ENCODE assay signal across 11 mouse cellular contexts in the genomic region with DNA sequence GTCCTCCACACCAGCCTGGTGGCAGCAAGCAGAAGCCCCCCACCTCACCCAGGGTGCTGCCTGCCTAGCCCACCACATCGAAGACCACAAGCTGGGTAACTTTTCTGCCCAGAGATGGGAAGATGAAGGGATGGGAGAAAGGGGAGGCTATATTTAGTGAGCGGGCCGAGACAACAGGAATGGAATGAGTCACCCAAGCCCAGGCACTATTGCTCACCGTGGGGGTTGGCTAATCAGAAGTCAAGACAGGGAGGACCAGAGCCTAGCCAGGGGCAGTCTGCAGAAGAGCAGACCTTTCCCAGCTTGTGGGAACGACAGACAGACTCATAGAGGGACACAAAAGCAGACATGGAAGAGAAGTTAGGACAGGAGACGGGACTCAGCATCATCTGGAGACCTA.
A peak's percentile ranks its signal among the peaks of the same experiment; 100 is the strongest.
DNase-seq lines count a peak whose midpoint lies in the region; ATAC-seq and TF ChIP-seq lines count a peak whose summit lies in the region.
"Had no signal": no experiment of that assay in that cellular context is flagged by ENCODE, and none has a peak within 500 bp of the region (broad histone marks: within the 10 kb centered on the region; RNA-seq: fewer than 3 reads in every experiment).

No protein-coding gene starts in this region.

- TF ChIP-seq POLR2A in embryonic fibroblast, embryonic 13.5 days (IDR thresholded peaks at IDR 0.05; ENCODE audit: low read depth, low read length) = no peak

- DNase-seq in heart, postnatal 25 days (ENCODE audit: low spot score) = no peak
- no peak for DNase-seq in neural tube, embryonic 10.5 days (ENCODE audit: extremely low spot score, low spot score)
- no peak for DNase-seq in layer of hippocampus, adult 18-20 months (ENCODE audit: low spot score in 2 of 2)
- DNase-seq: spleen, adult 18-20 months; thymus, postnatal 36 days had no signal

- H3K4me2 ChIP-seq in heart, embryonic 11.5 days = peak overlapping the region; percentile 38; the same call in 1 of the 2 replicates
- no peak overlapping the region for H3K4me2 ChIP-seq in neural tube, embryonic 12.5 days (replicated peaks)
- H3K4me2 ChIP-seq: embryonic facial prominence, embryonic 15.5 days had no signal

- no peaks in the 10 kb centered on the region for H3K27me3 ChIP-seq in heart, embryonic 11.5 days (ENCODE audit: control insufficient read depth, insufficient read depth, low read length)
- no peaks in the 10 kb centered on the region for H3K27me3 ChIP-seq in neural tube, embryonic 12.5 days (replicated peaks)
- H3K27me3 ChIP-seq: embryonic facial prominence, embryonic 15.5 days had no signal

- intact Hi-C loops in heart, postnatal 25 days (cut with DNase I) = loop anchor here (2.0 to 5.0 kb wide), 2 partner anchors 20 to 41 kb away; no protein-coding TSS in a partner anchor

- WGBS in heart, embryonic 11.5 days (ENCODE audit: insufficient replicate concordance) = 16% methylated on average over 6 of the region's 6 CpGs
- WGBS in neural tube, embryonic 12.5 days = 42% methylated on average over 6 of the region's 6 CpGs

- no peaks in the 10 kb centered on the region for H3K36me3 ChIP-seq in heart, embryonic 11.5 days (ENCODE audit: control insufficient read depth, insufficient read depth, low read length)
- H3K36me3 ChIP-seq in neural tube, embryonic 12.5 days = no peaks in the 10 kb centered on the region
- H3K36me3 ChIP-seq: embryonic facial prominence, embryonic 15.5 days had no signal

- no peak; the same call in 1 of the 2 replicates for ATAC-seq in heart, embryonic 11.5 days (replicated peaks; ENCODE audit: insufficient number of reproducible peaks, low FRiP score, low TSS enrichment)
- no peak for ATAC-seq in neural tube, embryonic 12.5 days (ENCODE audit: low FRiP score, low read depth)
- no peak for ATAC-seq in megakaryocyte, adult 5-6 weeks (ENCODE audit: poor library complexity, severe bottlenecking)
- ATAC-seq in erythroid progenitor cell, adult 5-6 weeks (replicated peaks; ENCODE audit: low FRiP score, poor library complexity, severe bottlenecking) = no peak

- H3K9me3 ChIP-seq in heart, embryonic 11.5 days (replicated peaks; ENCODE audit: control insufficient read depth, low read length) = no peaks in the 10 kb centered on the region
- H3K9me3 ChIP-seq in neural tube, embryonic 12.5 days = no peaks in the 10 kb centered on the region
- H3K9me3 ChIP-seq: embryonic facial prominence, embryonic 15.5 days had no signal

- no peak overlapping the region for H3K4me3 ChIP-seq in heart, embryonic 11.5 days (ENCODE audit: low read depth, low read length)
- no peak overlapping the region for H3K4me3 ChIP-seq in neural tube, embryonic 12.5 days
- no peak overlapping the region for H3K4me3 ChIP-seq in embryonic fibroblast, embryonic 13.5 days (ENCODE audit: insufficient read depth, low read length)
- H3K4me3 ChIP-seq: embryonic facial prominence, embryonic 15.5 days had no signal

- peak overlapping the region; percentile 43 for H3K9ac ChIP-seq in heart, embryonic 11.5 days (ENCODE audit: low read depth, low read length)
- no peak overlapping the region for H3K9ac ChIP-seq in neural tube, embryonic 12.5 days
- H3K9ac ChIP-seq: embryonic facial prominence, embryonic 15.5 days had no signal

- no peak for TF ChIP-seq CTCF in embryonic fibroblast, embryonic 13.5 days (IDR thresholded peaks at IDR 0.05; ENCODE audit: borderline replicate concordance, insufficient read depth, low read length)

- peak overlapping the region; percentile 89 for H3K27ac ChIP-seq in heart, embryonic 11.5 days (ENCODE audit: low read depth, low read length)
- 0 out of 2 replicates have a peak overlapping the region, but pooled peaks have one; percentile 20 for H3K27ac ChIP-seq in neural tube, embryonic 12.5 days
- H3K27ac ChIP-seq in embryonic fibroblast, embryonic 13.5 days (ENCODE audit: insufficient read depth, low read length) = peak overlapping the region; percentile 45

- peaks cover 79% of the 10 kb centered on the region for H3K4me1 ChIP-seq in heart, embryonic 11.5 days (ENCODE audit: control insufficient read depth, insufficient read depth, low read length)
- peaks cover 40% of the 10 kb centered on the region for H3K4me1 ChIP-seq in neural tube, embryonic 12.5 days
- H3K4me1 ChIP-seq in embryonic fibroblast, embryonic 13.5 days (ENCODE audit: control insufficient read depth, insufficient read depth, low read length) = peaks cover 10% of the 10 kb centered on the region

Comparison
In these comparisons a context has a peak if more than half of its experiments do, and no peak if none do; other contexts are left out.
1. H3K27ac ChIP-seq: peak in every context shown above with its lines; median percentile 89 in heart, embryonic 11.5 days; 45 in embryonic fibroblast, embryonic 13.5 days; 20 in neural tube, embryonic 12.5 days.